Mouse (Mus musculus): ENCODE results near the gene Ube2cbp.

Gene Ube2cbp

DNA sequence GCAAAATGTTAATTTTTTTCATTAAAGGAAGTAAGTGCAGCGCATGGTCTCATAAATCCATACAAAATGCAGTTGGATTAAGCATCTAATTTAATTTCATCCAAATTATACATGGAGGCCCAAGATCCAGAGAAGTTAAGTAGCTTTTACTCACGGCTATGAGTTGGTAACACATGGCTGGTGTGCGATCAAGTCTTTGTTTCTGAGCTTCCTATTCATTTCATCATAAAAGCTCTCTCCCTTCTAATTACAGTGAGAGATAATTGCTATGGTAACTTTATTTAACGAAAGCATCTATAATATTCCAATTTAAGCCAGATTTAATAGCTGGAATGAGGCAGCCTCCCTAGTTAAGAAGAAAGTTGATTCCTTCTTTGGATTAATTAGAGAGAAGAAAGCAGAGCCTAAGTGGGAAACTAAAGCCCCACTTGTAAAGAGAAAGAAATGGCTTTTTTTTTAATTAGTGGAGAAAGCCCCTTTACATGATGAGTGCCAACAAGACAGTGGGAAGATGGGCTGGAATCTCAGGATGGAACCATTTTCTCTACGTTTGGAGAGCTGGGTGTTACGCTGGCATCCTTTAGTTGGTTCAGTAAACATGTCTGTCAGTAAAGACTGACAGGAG, 145.1 kb downstream of the Ube2cbp start:
- no peak for DNase-seq (ENCODE audit: low spot score in 2 of 2)

- no peak for DNase-seq (ENCODE audit: low spot score in 2 of 2)
These were observed 149.1 kb downstream of the Ube2cbp start for GRCm38 (mm10) chr9:86315700-86316099.

DNA sequence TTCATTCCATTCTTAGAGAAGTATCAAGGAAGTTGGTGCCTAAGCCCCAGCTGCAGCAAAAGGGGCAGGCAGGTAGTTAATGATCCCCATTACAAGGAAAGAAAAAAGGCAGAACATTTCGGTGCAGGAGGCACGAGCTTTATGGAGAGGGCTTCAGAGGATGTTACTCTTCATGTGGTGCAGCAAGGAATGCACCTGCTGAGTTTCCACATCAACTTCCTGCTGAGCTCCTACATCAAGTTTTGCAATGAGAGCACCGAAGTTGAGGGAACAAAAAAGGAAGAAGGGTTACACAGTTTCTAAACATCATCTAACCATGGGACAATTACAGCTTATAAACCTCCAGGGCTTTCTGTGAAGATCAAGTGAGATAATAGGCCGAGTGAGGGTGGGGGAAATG, 156.1 kb downstream of the Ube2cbp start:
- DNase-seq (ENCODE audit: low spot score in 2 of 2): no peak

DNA sequence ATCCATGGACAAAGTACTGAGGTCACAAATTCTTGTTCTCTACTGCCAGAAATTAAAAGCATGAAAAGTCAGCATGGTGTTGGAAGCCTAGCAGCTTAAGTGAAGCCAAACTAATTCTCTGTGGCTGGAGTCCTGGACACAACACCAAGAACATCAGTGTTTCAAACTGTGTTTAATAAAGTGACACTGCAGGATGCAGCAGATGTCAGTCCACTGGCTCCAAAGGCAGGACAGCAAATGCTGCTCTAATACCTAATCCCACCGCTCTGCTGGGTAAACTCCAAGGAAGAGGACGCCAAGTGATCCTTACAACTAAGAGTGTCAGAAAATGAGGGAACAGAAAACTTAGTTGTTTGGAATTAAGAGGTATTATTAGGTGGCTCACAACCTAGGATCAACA, 158.2 kb downstream of the Ube2cbp start:
- no peak for DNase-seq (ENCODE audit: low spot score in 2 of 2)

DNA sequence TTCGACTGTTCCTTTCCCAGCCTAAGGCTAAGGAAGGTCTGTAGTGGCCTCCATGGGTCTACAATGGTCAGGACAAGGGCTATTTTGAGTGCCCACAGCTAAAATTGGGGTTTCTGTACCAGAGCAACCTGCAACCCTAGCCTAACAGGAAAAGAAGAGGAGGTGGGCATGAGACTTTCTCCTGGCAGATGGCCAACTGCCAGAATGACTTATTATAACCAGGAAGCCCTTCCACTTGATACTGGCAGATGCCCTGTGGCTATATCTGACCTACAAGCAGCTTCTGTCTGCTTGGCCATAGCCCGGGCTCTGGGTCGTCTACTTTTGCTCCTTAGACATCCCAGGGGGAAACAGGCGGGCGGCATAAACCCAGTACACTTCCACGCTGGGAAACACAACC, 163.3 kb downstream of the Ube2cbp start:
- DNase-seq (ENCODE audit: low spot score in 2 of 2): no peak

- no peak for DNase-seq (ENCODE audit: low spot score in 2 of 2)
These were observed 166.2 kb downstream of the Ube2cbp start for GRCm38 (mm10) chr9:86298596-86298995.

DNA sequence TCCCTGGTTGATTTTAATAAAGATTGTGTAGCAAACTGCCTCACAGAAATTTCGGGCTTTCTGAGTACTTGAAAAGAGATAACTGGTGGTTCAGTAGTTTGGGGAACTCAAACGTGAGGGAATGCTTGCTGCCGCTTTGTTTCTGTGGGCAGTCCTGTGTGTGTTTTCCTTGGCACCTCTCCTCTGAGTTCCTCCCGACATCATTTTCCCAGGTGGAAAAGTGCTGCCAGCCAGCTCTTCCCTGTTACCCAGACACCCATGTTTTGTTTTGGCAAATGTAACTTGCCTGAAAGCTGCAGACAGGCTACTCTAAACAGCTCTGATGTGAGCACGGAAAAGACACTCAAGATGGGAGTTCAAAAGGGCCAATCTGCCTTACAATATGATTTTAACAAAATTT, 166.6 kb downstream of the Ube2cbp start:
- DNase-seq (ENCODE audit: low spot score in 2 of 2): no peak

DNA sequence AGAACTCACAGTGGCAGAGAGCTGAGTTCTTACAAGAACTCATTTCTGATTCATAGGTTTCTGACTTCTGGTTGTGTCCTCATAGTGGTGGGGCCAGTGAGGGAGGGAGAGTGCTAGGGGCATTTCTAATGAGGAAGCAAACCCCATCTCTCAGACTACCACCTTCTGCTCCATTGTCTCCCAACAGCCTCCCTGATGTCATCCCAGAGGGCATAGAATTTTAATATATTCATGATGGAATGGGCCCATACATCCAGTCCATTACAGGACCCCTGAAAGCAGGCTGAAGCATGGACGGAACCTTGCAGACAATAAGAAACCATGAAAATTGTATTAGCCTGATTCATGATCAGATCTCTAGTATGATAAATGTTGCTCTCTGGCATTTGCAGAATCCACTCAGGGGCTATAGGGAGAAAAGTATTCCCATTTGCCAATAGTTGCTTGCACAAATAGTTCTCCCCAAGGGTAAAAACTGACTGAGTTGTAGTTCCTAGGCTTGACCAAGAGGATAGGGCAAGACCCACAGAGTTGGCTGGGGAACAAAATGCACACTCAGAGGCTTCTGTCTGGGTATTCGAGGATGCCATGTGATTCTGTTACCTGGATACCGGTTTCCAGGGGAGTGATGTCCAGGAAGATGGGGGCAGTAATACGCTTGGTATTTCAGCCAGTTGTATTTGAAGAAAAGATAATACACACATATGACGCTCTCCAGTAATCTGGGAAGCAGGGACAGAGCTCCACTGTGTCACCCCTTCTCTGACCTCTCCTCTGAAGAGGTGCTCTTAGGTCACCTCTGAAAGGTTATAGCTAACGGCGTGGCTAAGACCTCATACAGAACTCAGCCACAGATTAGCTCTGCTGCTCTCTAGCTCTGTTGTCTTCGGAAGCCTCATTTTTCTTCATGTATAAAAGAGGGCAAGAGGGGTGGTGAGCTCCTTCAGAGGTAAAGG, 167.8 kb downstream of the Ube2cbp start:
- no peak for DNase-seq (ENCODE audit: low spot score in 2 of 2)

DNA sequence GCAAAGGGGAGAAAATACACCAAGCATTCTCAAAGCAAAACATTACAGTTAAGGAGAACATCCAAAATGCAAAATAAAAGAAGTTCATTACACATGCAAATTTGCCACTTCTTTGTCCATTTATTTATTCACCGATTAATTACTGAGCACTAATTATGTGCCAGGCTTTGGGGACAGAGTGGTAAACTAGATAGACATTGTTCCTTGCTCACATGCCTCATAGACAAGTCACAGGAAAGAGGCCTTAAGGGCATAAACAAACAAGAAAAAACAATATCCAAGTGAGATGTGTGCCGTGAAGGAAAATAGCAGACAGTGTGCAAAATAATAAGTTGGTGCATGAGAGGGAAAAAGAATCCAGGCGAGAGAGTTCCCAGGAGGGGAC, 177.2 kb downstream of the Ube2cbp start:
- no peak for DNase-seq (ENCODE audit: low spot score in 2 of 2)

- DNase-seq (ENCODE audit: low spot score in 2 of 2): no peak
These were observed 177.8 kb downstream of the Ube2cbp start for GRCm38 (mm10) chr9:86286830-86287569.

DNA sequence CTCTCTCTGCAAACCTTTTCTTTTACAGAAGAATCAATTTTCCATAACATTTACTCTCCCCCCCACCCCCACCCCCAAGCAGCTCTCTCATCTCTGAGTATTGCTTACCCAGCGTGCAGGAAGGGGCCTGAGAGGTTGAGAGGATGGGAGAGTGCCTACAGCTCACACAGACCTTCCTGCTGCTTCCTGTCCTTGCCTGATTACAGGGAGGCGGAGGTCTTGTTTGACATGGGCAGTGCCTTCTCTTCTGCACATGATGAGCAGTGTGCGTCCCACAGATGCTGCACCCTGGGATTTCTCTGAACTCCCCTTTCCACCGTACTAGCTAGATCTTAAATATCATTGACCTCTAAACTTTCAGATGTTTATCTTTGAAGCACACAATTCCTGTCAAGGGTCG, 182.2 kb downstream of the Ube2cbp start:
- DNase-seq (ENCODE audit: low spot score in 2 of 2): no peak

DNA sequence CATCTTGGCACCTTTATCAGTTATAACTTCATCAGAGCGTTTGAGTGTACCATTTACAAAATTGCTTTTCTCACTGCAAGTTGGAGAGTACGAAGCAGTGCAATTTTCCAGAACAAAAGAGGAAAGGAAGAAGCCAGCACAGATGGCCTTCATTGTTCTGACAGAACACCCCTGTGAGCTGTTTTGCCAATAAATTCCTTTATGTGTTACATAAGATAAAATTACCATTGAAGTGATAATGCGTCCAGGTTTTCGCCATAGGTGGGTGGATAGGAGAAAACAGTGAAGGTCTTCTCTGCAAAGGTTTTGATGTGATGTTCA, 183.6 kb downstream of the Ube2cbp start:
- DNase-seq (ENCODE audit: low spot score in 2 of 2): no peak

GRCm38 (mm10) chr9:86280461-86281146, 184.1 kb downstream of the Ube2cbp start:
- no peak for DNase-seq (ENCODE audit: low spot score in 2 of 2)

- DNase-seq (ENCODE audit: low spot score in 2 of 2): no peak
These were observed 195.2 kb downstream of the Ube2cbp start for GRCm38 (mm10) chr9:86269541-86269940.

DNA sequence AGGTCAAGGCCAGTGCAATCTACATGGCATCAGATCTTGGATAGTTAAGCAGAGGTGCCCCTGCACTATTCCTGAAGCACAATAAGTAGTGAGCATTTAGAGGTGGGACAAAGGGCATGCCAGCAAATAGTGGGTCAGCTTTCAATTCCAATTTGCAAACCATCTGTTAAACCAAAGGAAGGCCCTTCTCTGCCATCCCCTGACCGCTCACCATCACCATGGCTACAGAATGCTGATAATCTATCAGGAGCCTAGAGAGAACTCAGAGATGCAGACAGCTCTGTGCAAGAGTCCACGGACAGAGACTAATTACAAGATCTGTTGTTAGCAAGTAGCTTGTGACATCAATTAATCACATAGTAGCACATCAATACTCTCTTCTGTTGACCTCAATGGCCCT, 198.1 kb downstream of the Ube2cbp start:
- DNase-seq (ENCODE audit: low spot score in 2 of 2): no peak

Data from urinary bladder, postnatal 4 days (tissue).